Mouse (Mus musculus) layer of hippocampus, adult 2 months (tissue): ENCODE data around the gene Spg21. TPM values are rescaled to one million over a fixed set of nuclear protein-coding genes. Genes with fewer than 3 reads are reported as not detected.

Experiments
- DNase-seq, 2 experiments: peaks; one replicate each; pipeline ENCODE4 v3.0.0; 2022; ENCODE audit warnings: low spot score in 2 of 2
- H3K27ac ChIP-seq: fragments of 200-600 bp; 2 replicates; pipeline ENCODE4 v1.8.1; 2022
- H3K4me3 ChIP-seq: fragments of 200-600 bp; 2 replicates; pipeline ENCODE4 v1.8.1; 2022; ENCODE audit warnings: mild to moderate bottlenecking
- CTCF ChIP-seq: fragments of 200-600 bp; conservative IDR thresholded peaks from 2 replicates; pipeline ENCODE4 v1.8.1; 2022; ENCODE audit warnings: antibody characterized with exemption, mild to moderate bottlenecking, moderate library complexity
- total RNA-seq, 2 experiments: library from RNA; stranded (reverse); gene quantifications; 2 replicates each; pipeline ENCODE4 v1.2.3; 2021

The Spg21 gene
- total RNA-seq, 2 experiments from 2014 or later: 32.3 to 33.6 TPM

GRCm38 (mm10) chr9:65531283-65531682 is 70.5 kb downstream of the Spg21 start:
- DNase-seq: no peak
- TF ChIP-seq CTCF: no peak
- Histone ChIP-seq H3K27ac (no peak overlapping the region), H3K4me3 (no peak overlapping the region)

- no peak for TF ChIP-seq CTCF
- no peak for DNase-seq
- H3K27ac ChIP-seq: no peak overlapping the region
- no peak overlapping the region for H3K4me3 ChIP-seq
These were observed 72.2 kb downstream of the Spg21 start for GRCm38 (mm10) chr9:65532986-65533385.

- TF ChIP-seq CTCF: no peak
- no peak for DNase-seq
- Histone ChIP-seq H3K27ac (no peak overlapping the region), H3K4me3 (no peak overlapping the region)
These were observed 73.4 kb downstream of the Spg21 start for GRCm38 (mm10) chr9:65534111-65534510.

GRCm38 (mm10) chr9:65535191-65535722 is 74.5 kb downstream of the Spg21 start:
- Histone ChIP-seq H3K27ac (no peak overlapping the region), H3K4me3 (no peak overlapping the region)
- TF ChIP-seq CTCF: no peak
- no peak for DNase-seq

- no peak for TF ChIP-seq CTCF
- Histone ChIP-seq H3K4me3 (no peak overlapping the region), H3K27ac (no peak overlapping the region)
- DNase-seq: no peak
These were observed 75.2 kb downstream of the Spg21 start for GRCm38 (mm10) chr9:65535789-65536469.

- no peak overlapping the region for H3K4me3 ChIP-seq
- no peak for TF ChIP-seq CTCF
- H3K27ac ChIP-seq: no peak overlapping the region
- no peak for DNase-seq
These were observed 75.7 kb downstream of the Spg21 start for GRCm38 (mm10) chr9:65536491-65536890.

Other genes starting within 250 kb of the Spg21 start
- under 1 TPM in 1 of 2 experiments, not detected in 1; 0.26 TPM for gene Cilp, start 195.8 kb upstream of the Spg21 start, total RNA-seq
- 10 to 100 TPM; 32.6 to 35.8 TPM for gene Clpx, start 166.7 kb upstream of the Spg21 start, total RNA-seq
- gene Pdcd7, start 114.8 kb upstream of the Spg21 start, total RNA-seq: 10 to 100 TPM; 29.2 to 30.8 TPM
- gene Ubap1l, start 99.9 kb upstream of the Spg21 start, total RNA-seq: 1 to 10 TPM; 2.5 to 6.2 TPM
- under 1 TPM; 0.29 to 0.44 TPM for gene Kbtbd13, start 69.3 kb upstream of the Spg21 start, total RNA-seq
- 1 to 10 TPM; 3.1 to 3.9 TPM for gene Rasl12, start 62.4 kb upstream of the Spg21 start, total RNA-seq
- gene Slc51b, start 38.0 kb upstream of the Spg21 start, total RNA-seq: not detected
- gene Mtfmt, start 25.2 kb upstream of the Spg21 start, total RNA-seq: 10 to 100 TPM; 18.5 to 20.3 TPM
- 1 to 10 TPM; 4.8 to 5.0 TPM for gene Ankdd1a, start 59.2 kb downstream of the Spg21 start, total RNA-seq
- 10 to 100 TPM; 12.0 to 14.5 TPM for gene Plekho2, start 119.1 kb downstream of the Spg21 start, total RNA-seq
- under 1 TPM; 0.17 to 0.38 TPM for gene Pif1, start 126.2 kb downstream of the Spg21 start, total RNA-seq
- gene Rbpms2, start 168.7 kb downstream of the Spg21 start, total RNA-seq: 1 to 10 TPM; 2.1 to 2.8 TPM
- 100 to 1,000 TPM; 199 to 204 TPM for gene Oaz2, start 207.1 kb downstream of the Spg21 start, total RNA-seq